Mouse (Mus musculus): ENCODE measurements around the gene Mgat4b.

DNA sequence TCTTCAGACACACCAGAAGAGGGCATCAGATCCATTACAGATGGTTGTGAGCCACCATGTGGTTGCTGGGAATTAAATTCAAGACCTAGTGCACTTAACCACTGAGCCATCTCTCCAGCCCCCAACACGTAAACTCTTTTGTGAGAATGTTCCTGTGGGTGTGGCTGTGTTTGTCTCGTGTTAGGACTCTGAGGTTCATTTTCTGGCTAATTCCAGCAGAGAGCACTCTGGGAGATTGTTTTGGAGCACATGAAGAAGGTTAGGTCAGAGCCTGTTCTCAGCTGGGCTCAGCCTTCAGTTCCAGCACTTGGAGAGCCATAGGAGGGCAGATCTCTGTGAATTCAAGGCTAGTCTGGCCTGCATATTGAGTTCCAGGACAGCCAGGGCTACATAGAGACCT is 9.1 kb downstream of the Mgat4b start:
- TF ChIP-seq POLR2A (IDR thresholded peaks at IDR 0.05; ENCODE audit: low read depth, low read length), result no peak
- TF ChIP-seq CTCF (IDR thresholded peaks at IDR 0.05; ENCODE audit: extremely low read depth, insufficient read length, insufficient replicate concordance, low read depth, low read length), result no peak

Measured in small intestine, adult 2 months (tissue).